Mouse (Mus musculus): Measurements from ENCODE around the gene Nfia. TPM values are rescaled to one million over a fixed set of nuclear protein-coding genes. Genes with fewer than 3 reads are reported as not detected.
A peak's percentile ranks its signal among the peaks of the same experiment; 100 is the strongest.

The Nfia gene
- polyA plus RNA-seq, 1 experiment = not detected

- 49% methylated on average over 9 of the region's 9 CpGs for WGBS
- H3K4me3 ChIP-seq (ENCODE audit: insufficient read depth, low read depth, low read length) = peak overlapping the region; percentile 26; the same call in 1 of the 2 replicates
- H3K27ac ChIP-seq (ENCODE audit: insufficient read depth, low read depth, low read length) = peak overlapping the region; percentile 49; the same call in 1 of the 2 replicates
- TF ChIP-seq POLR2A (IDR thresholded peaks at IDR 0.05; ENCODE audit: insufficient read depth, low read depth, low read length) = no peak
- TF ChIP-seq CTCF (IDR thresholded peaks at IDR 0.05; ENCODE audit: insufficient read depth, low read depth, low read length) = no peak
- peaks cover 9% of the 10 kb centered on the region for H3K4me1 ChIP-seq (ENCODE audit: control insufficient read depth, insufficient read depth, low read length)
These were observed 137.7 kb downstream of the Nfia start for GRCm38 (mm10) chr4:97910115-97910776.

- TF ChIP-seq POLR2A (IDR thresholded peaks at IDR 0.05; ENCODE audit: insufficient read depth, low read depth, low read length) = no peak
- TF ChIP-seq CTCF (IDR thresholded peaks at IDR 0.05; ENCODE audit: insufficient read depth, low read depth, low read length) = no peak
- Histone ChIP-seq H3K4me3 (ENCODE audit: insufficient read depth, low read depth, low read length) (peak overlapping the region; percentile 26), H3K27ac (ENCODE audit: insufficient read depth, low read depth, low read length) (peak overlapping the region; percentile 49; the same call in 1 of the 2 replicates), H3K4me1 (ENCODE audit: control insufficient read depth, insufficient read depth, low read length) (peaks cover 9% of the 10 kb centered on the region)
- 47% methylated on average over 27 of the region's 27 CpGs for WGBS
These were observed 138.4 kb downstream of the Nfia start for GRCm38 (mm10) chr4:97910777-97911580.

- H3K27ac ChIP-seq (ENCODE audit: insufficient read depth, low read depth, low read length) = no peak overlapping the region
- H3K4me1 ChIP-seq (ENCODE audit: control insufficient read depth, insufficient read depth, low read length) = peaks cover 9% of the 10 kb centered on the region
- H3K4me3 ChIP-seq (ENCODE audit: insufficient read depth, low read depth, low read length) = no peak overlapping the region
- TF ChIP-seq CTCF (IDR thresholded peaks at IDR 0.05; ENCODE audit: insufficient read depth, low read depth, low read length) (no peak), POLR2A (IDR thresholded peaks at IDR 0.05; ENCODE audit: insufficient read depth, low read depth, low read length) (no peak)
- WGBS = 91% methylated on average over 7 of the region's 7 CpGs
These were observed 139.2 kb downstream of the Nfia start for GRCm38 (mm10) chr4:97911755-97912154.

- Histone ChIP-seq H3K4me3 (ENCODE audit: insufficient read depth, low read depth, low read length) (no peak overlapping the region), H3K27ac (ENCODE audit: insufficient read depth, low read depth, low read length) (no peak overlapping the region), H3K4me1 (ENCODE audit: control insufficient read depth, insufficient read depth, low read length) (peaks cover 9% of the 10 kb centered on the region)
- TF ChIP-seq POLR2A (IDR thresholded peaks at IDR 0.05; ENCODE audit: insufficient read depth, low read depth, low read length) = no peak
- TF ChIP-seq CTCF (IDR thresholded peaks at IDR 0.05; ENCODE audit: insufficient read depth, low read depth, low read length) = no peak
- 83% methylated on average over 6 of the region's 6 CpGs for WGBS
These were observed 139.6 kb downstream of the Nfia start for GRCm38 (mm10) chr4:97912155-97912554.

GRCm38 (mm10) chr4:97912560-97912959, 140.0 kb downstream of the Nfia start:
- TF ChIP-seq POLR2A (IDR thresholded peaks at IDR 0.05; ENCODE audit: insufficient read depth, low read depth, low read length) = no peak
- TF ChIP-seq CTCF (IDR thresholded peaks at IDR 0.05; ENCODE audit: insufficient read depth, low read depth, low read length) = no peak
- no peak overlapping the region for H3K27ac ChIP-seq (ENCODE audit: insufficient read depth, low read depth, low read length)
- WGBS = 96% methylated on average over 11 of the region's 11 CpGs

GRCm38 (mm10) chr4:97914348-97914747, 141.8 kb downstream of the Nfia start:
- Histone ChIP-seq H3K4me3 (ENCODE audit: insufficient read depth, low read depth, low read length) (no peak overlapping the region), H3K27ac (ENCODE audit: insufficient read depth, low read depth, low read length) (no peak overlapping the region), H3K4me1 (ENCODE audit: control insufficient read depth, insufficient read depth, low read length) (peaks cover 5% of the 10 kb centered on the region)
- TF ChIP-seq POLR2A (IDR thresholded peaks at IDR 0.05; ENCODE audit: insufficient read depth, low read depth, low read length) (no peak), CTCF (IDR thresholded peaks at IDR 0.05; ENCODE audit: insufficient read depth, low read depth, low read length) (no peak)
- WGBS = 82% methylated on average over 2 of the region's 2 CpGs

More at GRCm38 (mm10) chr4:97912560-97912959, 140.0 kb downstream of the Nfia start:
- H3K4me1 ChIP-seq (ENCODE audit: control insufficient read depth, insufficient read depth, low read length) = peaks cover 9% of the 10 kb centered on the region
- no peak overlapping the region for H3K4me3 ChIP-seq (ENCODE audit: insufficient read depth, low read depth, low read length)

GRCm38 (mm10) chr4:97914761-97915160, 142.2 kb downstream of the Nfia start:
- 94% methylated on average over 5 of the region's 5 CpGs for WGBS
- no peak for TF ChIP-seq CTCF (IDR thresholded peaks at IDR 0.05; ENCODE audit: insufficient read depth, low read depth, low read length)
- TF ChIP-seq POLR2A (IDR thresholded peaks at IDR 0.05; ENCODE audit: insufficient read depth, low read depth, low read length) = no peak
- Histone ChIP-seq H3K4me3 (ENCODE audit: insufficient read depth, low read depth, low read length) (no peak overlapping the region), H3K4me1 (ENCODE audit: control insufficient read depth, insufficient read depth, low read length) (peaks cover 5% of the 10 kb centered on the region), H3K27ac (ENCODE audit: insufficient read depth, low read depth, low read length) (no peak overlapping the region)

GRCm38 (mm10) chr4:97917568-97917967, 145.0 kb downstream of the Nfia start:
- Histone ChIP-seq H3K4me1 (ENCODE audit: control insufficient read depth, insufficient read depth, low read length) (peaks cover 4% of the 10 kb centered on the region; the same call in 1 of the 2 replicates), H3K27ac (ENCODE audit: insufficient read depth, low read depth, low read length) (no peak overlapping the region), H3K4me3 (ENCODE audit: insufficient read depth, low read depth, low read length) (no peak overlapping the region)
- TF ChIP-seq POLR2A (IDR thresholded peaks at IDR 0.05; ENCODE audit: insufficient read depth, low read depth, low read length) (no peak), CTCF (IDR thresholded peaks at IDR 0.05; ENCODE audit: insufficient read depth, low read depth, low read length) (no peak)
- WGBS = 93% methylated on average over 6 of the region's 6 CpGs

- H3K4me3 ChIP-seq (ENCODE audit: insufficient read depth, low read depth, low read length) = no peak overlapping the region
- H3K27ac ChIP-seq (ENCODE audit: insufficient read depth, low read depth, low read length) = no peak overlapping the region
- WGBS = 74% methylated on average over 3 of the region's 3 CpGs
- H3K4me1 ChIP-seq (ENCODE audit: control insufficient read depth, insufficient read depth, low read length) = peaks cover 4% of the 10 kb centered on the region; the same call in 1 of the 2 replicates
- TF ChIP-seq CTCF (IDR thresholded peaks at IDR 0.05; ENCODE audit: insufficient read depth, low read depth, low read length) (no peak), POLR2A (IDR thresholded peaks at IDR 0.05; ENCODE audit: insufficient read depth, low read depth, low read length) (no peak)
These were observed 146.1 kb downstream of the Nfia start for GRCm38 (mm10) chr4:97918675-97919074.
